In genomic region chr2:27957184-27957583, GRCm38 (mm10) we compare ENCODE assay signal across 10 mouse cellular contexts.
A peak's percentile ranks its signal among the peaks of the same experiment; 100 is the strongest.
DNase-seq lines count a peak whose midpoint lies in the region; ATAC-seq and TF ChIP-seq lines count a peak whose summit lies in the region.
"Had no signal": no experiment of that assay in that cellular context is flagged by ENCODE, and none has a peak within 500 bp of the region (broad histone marks: within the 10 kb centered on the region; RNA-seq: fewer than 3 reads in every experiment).

No protein-coding gene starts in this region.

- H3K27ac ChIP-seq in intestine, embryonic 14.5 days (ENCODE audit: low read depth) = peak overlapping the region; percentile 86
- H3K27ac ChIP-seq in intestine, postnatal 0 days (ENCODE audit: low read depth, low read length) = no peak overlapping the region
- peak overlapping the region; percentile 19; the same call in 1 of the 2 replicates for H3K27ac ChIP-seq in heart, embryonic 16.5 days (ENCODE audit: low read length)
- H3K27ac ChIP-seq in liver, embryonic 13.5 days = peak overlapping the region; percentile 23; the same call in 1 of the 2 replicates
- no peak overlapping the region for H3K27ac ChIP-seq in layer of hippocampus, adult 2 months

- no peak overlapping the region for H3K4me3 ChIP-seq in intestine, embryonic 14.5 days (ENCODE audit: low read depth, low read length)
- no peak overlapping the region for H3K4me3 ChIP-seq in intestine, postnatal 0 days (ENCODE audit: low read depth, low read length)
- no peak overlapping the region for H3K4me3 ChIP-seq in heart, embryonic 16.5 days (ENCODE audit: low read length)
- H3K4me3 ChIP-seq in liver, embryonic 13.5 days (replicated peaks) = no peak overlapping the region
- H3K4me3 ChIP-seq in layer of hippocampus, adult 2 months = no peak overlapping the region

- no peak; the same call in 1 of the 2 replicates for ATAC-seq in intestine, embryonic 14.5 days (replicated peaks; ENCODE audit: low FRiP score, low TSS enrichment, low read depth)
- ATAC-seq in intestine, postnatal 0 days = no peak
- 0 out of 2 replicates have a peak, but pooled peaks have one; percentile 11 for ATAC-seq in heart, embryonic 16.5 days (replicated peaks; ENCODE audit: extremely low read depth, insufficient read depth, low FRiP score)
- no peak for ATAC-seq in liver, embryonic 13.5 days (ENCODE audit: low read depth)

- no peak overlapping the region for H3K4me2 ChIP-seq in intestine, embryonic 14.5 days (ENCODE audit: low read length)
- no peak overlapping the region for H3K4me2 ChIP-seq in intestine, postnatal 0 days (replicated peaks; ENCODE audit: low read depth)
- H3K4me2 ChIP-seq in heart, embryonic 16.5 days (ENCODE audit: low read depth, low read length) = no peak overlapping the region
- no peak overlapping the region for H3K4me2 ChIP-seq in liver, embryonic 13.5 days

- no peak for TF ChIP-seq CTCF in intestine, postnatal 0 days (IDR thresholded peaks at IDR 0.05; ENCODE audit: low read depth)
- no peak for TF ChIP-seq CTCF in layer of hippocampus, adult 2 months (conservative IDR thresholded peaks at IDR 0.05)

- H3K9ac ChIP-seq in intestine, embryonic 14.5 days (ENCODE audit: low read length) = no peak overlapping the region
- no peak overlapping the region for H3K9ac ChIP-seq in intestine, postnatal 0 days (ENCODE audit: low read depth, low read length)
- H3K9ac ChIP-seq in heart, embryonic 16.5 days (ENCODE audit: low read length) = no peak overlapping the region; the same call in 1 of the 2 replicates
- no peak overlapping the region for H3K9ac ChIP-seq in liver, embryonic 13.5 days

- peak; percentile 62 for DNase-seq in intestine, embryonic 14.5 days (ENCODE audit: low spot score)
- DNase-seq in adrenal gland, postnatal 14 days = peak; percentile 61
- no peak for DNase-seq in liver, embryonic 13.5 days
- DNase-seq in layer of hippocampus, adult 2 months (ENCODE audit: low spot score in 2 of 2) = no peak
- DNase-seq in urinary bladder, postnatal 10 days (ENCODE audit: low spot score) = no peak
- no peak for DNase-seq in thymus, postnatal 10 days (ENCODE audit: low spot score in 2 of 2)
- DNase-seq: cerebellum, adult 11-12 months; right cerebral cortex, postnatal 25 days had no signal

- H3K4me1 ChIP-seq in intestine, embryonic 14.5 days (replicated peaks; ENCODE audit: control insufficient read depth, insufficient read depth, low read length) = peaks cover 43% of the 10 kb centered on the region
- H3K4me1 ChIP-seq in intestine, postnatal 0 days (replicated peaks; ENCODE audit: control insufficient read depth, insufficient read depth, low read length) = 0 out of 2 replicates have a peak, but pooled peaks cover 5% of the 10 kb centered on the region
- peaks cover 22% of the 10 kb centered on the region for H3K4me1 ChIP-seq in heart, embryonic 16.5 days (ENCODE audit: control insufficient read depth, insufficient read depth, low read length)
- no peaks in the 10 kb centered on the region; the same call in 1 of the 2 replicates for H3K4me1 ChIP-seq in liver, embryonic 13.5 days (replicated peaks)

- no peaks in the 10 kb centered on the region for H3K9me3 ChIP-seq in intestine, embryonic 14.5 days (ENCODE audit: control insufficient read depth, low read length)
- no peaks in the 10 kb centered on the region for H3K9me3 ChIP-seq in intestine, postnatal 0 days (ENCODE audit: control insufficient read depth)
- H3K9me3 ChIP-seq in heart, embryonic 16.5 days (replicated peaks; ENCODE audit: control insufficient read depth, low read length) = no peaks in the 10 kb centered on the region
- no peaks in the 10 kb centered on the region for H3K9me3 ChIP-seq in liver, embryonic 13.5 days (replicated peaks)

- peaks cover 37% of the 10 kb centered on the region for H3K36me3 ChIP-seq in intestine, embryonic 14.5 days (ENCODE audit: control insufficient read depth, insufficient read depth, low read length)
- peaks cover 6% of the 10 kb centered on the region; the same call in 1 of the 2 replicates for H3K36me3 ChIP-seq in intestine, postnatal 0 days (ENCODE audit: control insufficient read depth, insufficient read depth)
- H3K36me3 ChIP-seq in heart, embryonic 16.5 days (ENCODE audit: control insufficient read depth, insufficient read depth) = no peaks in the 10 kb centered on the region
- H3K36me3 ChIP-seq in liver, embryonic 13.5 days = no peaks in the 10 kb centered on the region

- WGBS in intestine, embryonic 14.5 days = 33% methylated on average over 5 of the region's 5 CpGs
- 46% methylated on average over 5 of the region's 5 CpGs for WGBS in intestine, postnatal 0 days
- WGBS in heart, embryonic 16.5 days = 17% methylated on average over 5 of the region's 5 CpGs
- whole genome bisulfite sequencing in liver, embryonic 13.5 days (ENCODE audit: insufficient replicate concordance) = 60% methylated on average over 5 of the region's 5 CpGs

- no peaks in the 10 kb centered on the region for H3K27me3 ChIP-seq in intestine, embryonic 14.5 days (replicated peaks; ENCODE audit: control insufficient read depth, insufficient read depth, low read length)
- H3K27me3 ChIP-seq in intestine, postnatal 0 days (replicated peaks; ENCODE audit: control insufficient read depth, insufficient read depth, low read length) = no peaks in the 10 kb centered on the region
- H3K27me3 ChIP-seq in heart, embryonic 16.5 days (ENCODE audit: control insufficient read depth, insufficient read depth, low read length) = no peaks in the 10 kb centered on the region
- peaks cover 2% of the 10 kb centered on the region; the same call in 1 of the 2 replicates for H3K27me3 ChIP-seq in liver, embryonic 13.5 days

Comparison
In these comparisons a context has a peak if more than half of its experiments do, and no peak if none do; other contexts are left out.
1. H3K27ac ChIP-seq: peak in intestine, embryonic 14.5 days (single experiment), heart, embryonic 16.5 days (single experiment) and liver, embryonic 13.5 days (single experiment); none in intestine, postnatal 0 days (single experiment) and layer of hippocampus, adult 2 months (single experiment).
2. DNase-seq: peak in intestine, embryonic 14.5 days (single experiment) and adrenal gland, postnatal 14 days (single experiment); none in liver, embryonic 13.5 days (single experiment), layer of hippocampus, adult 2 months (0 of 2), urinary bladder, postnatal 10 days (single experiment) and thymus, postnatal 10 days (0 of 2).